Mouse (Mus musculus) heart, embryonic 16.5 days (tissue): Measurements from ENCODE around the gene Cd2. TPM values are rescaled to one million over a fixed set of nuclear protein-coding genes. Genes with fewer than 3 reads are reported as not detected.

Experiments
- ATAC-seq: fragments of 200-750 bp; cut with Nextera tagmentation; replicated peaks from 2 replicates; pipeline ENCODE4 v1.8.0; 2017; ENCODE audit warnings: moderate number of reproducible peaks; ENCODE audit not compliant: insufficient read depth, low FRiP score; ENCODE audit errors: extremely low read depth
- H3K27ac ChIP-seq: fragments of 300-500 bp; sonication (generic); 2 replicates; pipeline ENCODE4 v1.5.1; 2014; ENCODE audit warnings: mild to moderate bottlenecking, low read length, control low read depth, moderate library complexity
- H3K27me3 ChIP-seq: fragments of 300-500 bp; sonication (generic); 2 replicates; pipeline ENCODE4 v1.6.1; 2014; ENCODE audit warnings: low read length, mixed read lengths; ENCODE audit not compliant: control insufficient read depth, insufficient read depth
- H3K36me3 ChIP-seq: fragments of 300-500 bp; sonication (generic); 2 replicates; pipeline ENCODE4 v1.6.1; 2014; ENCODE audit not compliant: control insufficient read depth, insufficient read depth
- H3K4me1 ChIP-seq: fragments of 300-500 bp; sonication (generic); 2 replicates; pipeline ENCODE4 v1.6.1; 2014; ENCODE audit warnings: low read length, mixed read lengths; ENCODE audit not compliant: control insufficient read depth, insufficient read depth
- H3K4me2 ChIP-seq: fragments of 300-500 bp; sonication (generic); 2 replicates; pipeline ENCODE4 v1.6.1; 2014; ENCODE audit warnings: low read depth, mild to moderate bottlenecking, control low read depth, low read length
- H3K4me3 ChIP-seq: fragments of 300-500 bp; sonication (generic); 2 replicates; pipeline ENCODE4 v1.5.1; 2014; ENCODE audit warnings: mild to moderate bottlenecking, control low read depth, low read length
- H3K9ac ChIP-seq: fragments of 300-500 bp; sonication (generic); 2 replicates; pipeline ENCODE4 v1.6.1; 2014; ENCODE audit warnings: low read length, control low read depth
- H3K9me3 ChIP-seq: fragments of 300-500 bp; sonication (generic); replicated peaks from 2 replicates; pipeline ENCODE4 v1.6.1; 2016; ENCODE audit warnings: low read length; ENCODE audit not compliant: control insufficient read depth
- WGBS: fragments of 180-500 bp; shearing (Covaris S2); extraction: QIAGEN DNeasy Blood & Tissue Kit; methylation state at CpG from one replicate; pipeline ENCODE4 v1.1.7; 2014; 5-methylcytosine and 5-hydroxymethylcytosine counted together
- polyA plus RNA-seq: library from polyadenylated mRNA; unstranded; fragments of >200 nt; fragmentation: Nextera tagmentation; extraction: Ambion mirVana; gene quantifications from 2 replicates; pipeline ENCODE4 v1.2.1, GENCODE M21; 2015

Cd2 gene
- polyA plus RNA-seq, 1 experiment from 2014 or later, result 7.8 TPM

DNA sequence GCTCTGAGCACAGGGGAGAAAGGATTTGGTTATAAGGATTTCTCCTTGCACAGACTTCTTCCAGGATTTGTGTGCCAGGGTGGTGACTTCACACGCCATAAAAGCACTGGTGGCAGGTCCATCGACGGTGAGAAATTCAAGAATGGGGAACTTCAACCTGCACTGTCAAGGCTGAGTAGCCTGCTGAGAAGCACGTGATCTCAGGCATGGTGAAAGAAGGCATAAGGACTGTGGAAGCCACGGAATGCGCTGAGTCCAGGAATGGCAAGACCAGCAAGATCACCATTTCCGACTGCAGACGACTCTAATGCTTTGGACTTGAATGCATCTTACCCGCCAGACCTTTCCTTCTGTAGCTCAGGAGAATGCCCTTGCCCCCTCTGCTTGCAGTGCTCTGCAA is 23.2 kb upstream of the Cd2 start:
- Histone ChIP-seq H3K4me3 (no peak overlapping the region), H3K27me3 (no peaks in the 10 kb centered on the region), H3K27ac (no peak overlapping the region), H3K9me3 (no peaks in the 10 kb centered on the region), H3K4me2 (no peak overlapping the region), H3K4me1 (0 out of 2 replicates have a peak, but pooled peaks cover 3% of the 10 kb centered on the region), H3K36me3 (no peaks in the 10 kb centered on the region), H3K9ac (no peak overlapping the region)
- WGBS, result 30% methylated on average over 9 of the region's 9 CpGs
- ATAC-seq, result no peak

DNA sequence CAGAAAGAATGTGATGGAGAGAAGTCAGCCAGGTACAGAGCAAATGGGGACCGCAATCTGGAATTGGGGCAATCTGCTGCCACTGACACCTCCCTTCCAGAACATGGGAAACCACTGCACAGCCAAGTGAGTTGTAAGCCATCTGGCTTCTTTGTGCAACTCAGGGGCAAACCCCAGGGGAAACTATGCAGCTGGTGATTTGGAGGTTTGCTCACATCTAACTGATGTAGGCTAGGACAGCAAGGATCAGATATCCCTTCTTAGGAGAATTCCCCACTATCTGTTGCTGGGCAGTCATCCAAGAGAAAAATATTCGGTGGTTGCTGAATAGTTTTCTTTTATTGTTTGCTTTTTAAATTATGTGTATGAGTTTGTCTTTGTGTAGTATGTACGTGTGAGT is 21.9 kb upstream of the Cd2 start:
- Histone ChIP-seq H3K36me3 (no peaks in the 10 kb centered on the region), H3K4me3 (no peak overlapping the region), H3K9ac (no peak overlapping the region), H3K4me2 (no peak overlapping the region), H3K4me1 (0 out of 2 replicates have a peak, but pooled peaks cover 3% of the 10 kb centered on the region), H3K9me3 (no peaks in the 10 kb centered on the region), H3K27me3 (no peaks in the 10 kb centered on the region), H3K27ac (no peak overlapping the region)
- no peak for ATAC-seq
- 61% methylated on average over 3 of the region's 3 CpGs for WGBS

DNA sequence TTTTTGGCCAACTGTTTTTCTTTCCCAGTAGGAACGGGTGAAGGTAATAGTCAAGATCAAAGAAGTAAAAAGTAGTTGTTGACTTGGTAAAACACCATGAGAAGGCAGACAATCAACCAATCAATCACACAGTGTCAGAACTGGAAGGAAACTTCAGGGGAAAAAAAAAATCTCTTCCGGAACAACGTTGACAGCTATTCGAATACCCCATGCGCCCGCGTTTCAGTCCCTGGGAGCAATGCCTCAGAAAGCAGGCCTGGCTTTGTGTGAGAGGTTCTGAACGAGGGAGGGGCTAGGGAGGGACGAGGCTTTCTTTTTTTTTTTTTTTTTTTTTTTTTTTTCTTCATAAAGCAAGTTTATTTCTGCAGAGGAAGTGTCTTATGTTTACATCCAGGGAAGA is 18.4 kb upstream of the Cd2 start:
- no peak overlapping the region for H3K4me2 ChIP-seq
- H3K4me1 ChIP-seq, result peaks cover 5% of the 10 kb centered on the region; the same call in 1 of the 2 replicates
- H3K9ac ChIP-seq, result no peak overlapping the region
- no peak overlapping the region for H3K27ac ChIP-seq
- no peaks in the 10 kb centered on the region for H3K9me3 ChIP-seq
- no peaks in the 10 kb centered on the region for H3K36me3 ChIP-seq
- 61% methylated on average over 9 of the region's 9 CpGs for WGBS
- H3K4me3 ChIP-seq, result no peak overlapping the region
- no peak for ATAC-seq
- no peaks in the 10 kb centered on the region for H3K27me3 ChIP-seq

DNA sequence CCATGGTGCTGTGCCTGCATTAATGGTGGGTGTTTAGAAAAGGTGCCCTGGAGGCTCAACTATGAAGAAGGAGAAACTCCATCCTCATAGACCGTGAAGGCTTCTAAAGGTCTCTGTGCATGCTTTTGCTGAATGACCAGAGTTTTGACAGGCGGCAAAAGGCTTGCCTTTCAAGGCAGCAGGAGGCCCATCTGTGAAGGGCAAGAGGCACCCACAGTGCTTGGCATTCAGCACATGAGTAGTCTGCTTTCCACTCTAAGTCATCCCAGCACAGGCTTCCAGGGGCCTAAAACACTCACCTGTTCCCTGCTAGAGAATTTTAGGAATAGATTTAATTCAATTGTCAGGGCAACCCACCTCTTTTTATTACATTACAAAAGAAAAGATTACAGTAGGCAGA is 17.3 kb upstream of the Cd2 start:
- Histone ChIP-seq H3K4me2 (no peak overlapping the region), H3K4me1 (peaks cover 10% of the 10 kb centered on the region), H3K9ac (no peak overlapping the region), H3K9me3 (no peaks in the 10 kb centered on the region), H3K27me3 (no peaks in the 10 kb centered on the region), H3K27ac (no peak overlapping the region), H3K4me3 (no peak overlapping the region), H3K36me3 (no peaks in the 10 kb centered on the region)
- WGBS, result 84% methylated on average over 2 of the region's 2 CpGs
- ATAC-seq, result no peak

DNA sequence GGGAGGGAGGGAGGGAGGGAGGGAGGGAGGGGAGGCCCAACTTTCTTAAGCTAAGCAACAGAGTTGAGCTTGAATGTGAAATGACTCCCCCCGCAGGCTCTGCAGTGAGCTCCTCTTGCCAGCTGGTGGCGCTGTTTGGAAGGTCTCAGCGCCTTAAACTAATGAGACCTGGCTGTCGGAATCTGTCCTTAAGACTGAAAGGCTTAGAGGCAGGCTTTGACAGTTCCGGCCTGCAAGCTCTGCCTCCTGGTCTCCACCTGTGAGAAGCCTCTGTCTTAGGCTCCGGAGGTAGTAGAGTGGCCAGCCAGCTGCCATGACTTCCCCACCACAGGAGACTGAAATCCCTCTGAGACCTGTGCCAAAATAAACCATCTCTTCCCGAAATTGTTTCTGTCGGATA is 16.4 kb upstream of the Cd2 start:
- no peak for ATAC-seq
- no peak overlapping the region for H3K4me3 ChIP-seq

DNA sequence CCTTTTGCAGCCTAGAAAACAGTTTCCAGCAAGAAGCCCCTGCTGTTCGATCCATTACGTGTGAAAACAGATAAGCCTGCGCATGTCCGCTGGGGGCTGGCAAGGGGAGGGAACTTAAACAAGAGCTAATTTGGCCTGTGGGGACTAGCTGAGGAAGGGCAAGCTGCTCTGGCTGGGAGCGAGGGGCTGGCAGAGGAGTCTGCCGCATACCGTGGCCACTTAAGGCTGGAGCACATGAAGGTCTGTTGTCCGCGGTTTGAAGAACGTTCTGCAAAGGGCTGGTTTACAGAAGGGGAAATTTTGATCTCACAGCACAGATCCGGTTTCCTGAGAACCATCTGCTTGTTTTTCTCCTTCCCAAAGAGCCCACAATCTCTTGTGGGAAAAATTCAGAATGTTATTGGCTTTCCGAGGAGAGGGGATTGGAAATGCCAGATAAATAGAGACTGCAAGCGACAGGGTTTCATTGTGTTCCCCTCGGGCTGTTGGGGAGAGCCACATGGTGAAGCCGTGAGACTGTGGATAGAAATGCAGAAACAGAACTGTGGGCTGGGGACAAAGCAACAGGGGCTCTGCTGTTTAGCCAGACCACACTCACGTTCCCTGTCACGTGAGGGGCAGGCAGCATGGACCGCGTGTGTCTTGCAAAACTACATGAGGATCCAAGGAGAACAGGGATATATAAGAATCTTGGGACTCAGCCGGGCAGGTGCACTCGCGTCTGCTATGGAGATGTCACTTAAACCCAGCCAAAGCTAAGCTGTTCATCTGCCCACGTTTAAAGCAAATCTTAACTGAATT is 12.7 kb upstream of the Cd2 start:
- H3K4me1 ChIP-seq, result peaks cover 13% of the 10 kb centered on the region
- peak overlapping the region; percentile 42; the same call in 1 of the 2 replicates for H3K27ac ChIP-seq
- WGBS, result 17% methylated on average over 23 of the region's 23 CpGs
- H3K36me3 ChIP-seq, result no peaks in the 10 kb centered on the region
- H3K4me2 ChIP-seq, result peak overlapping the region; percentile 68
- H3K27me3 ChIP-seq, result no peaks in the 10 kb centered on the region
- no peaks in the 10 kb centered on the region for H3K9me3 ChIP-seq
- H3K4me3 ChIP-seq, result peak overlapping the region; percentile 40
- ATAC-seq, result no peak
- H3K9ac ChIP-seq, result peak overlapping the region; percentile 67

More for the DNA sequence above, 16.4 kb upstream of the Cd2 start:
- Histone ChIP-seq H3K27me3 (no peaks in the 10 kb centered on the region), H3K9ac (no peak overlapping the region), H3K4me1 (peaks cover 13% of the 10 kb centered on the region), H3K27ac (no peak overlapping the region), H3K9me3 (no peaks in the 10 kb centered on the region), H3K4me2 (no peak overlapping the region), H3K36me3 (no peaks in the 10 kb centered on the region)
- 17% methylated on average over 8 of the region's 8 CpGs for WGBS

DNA sequence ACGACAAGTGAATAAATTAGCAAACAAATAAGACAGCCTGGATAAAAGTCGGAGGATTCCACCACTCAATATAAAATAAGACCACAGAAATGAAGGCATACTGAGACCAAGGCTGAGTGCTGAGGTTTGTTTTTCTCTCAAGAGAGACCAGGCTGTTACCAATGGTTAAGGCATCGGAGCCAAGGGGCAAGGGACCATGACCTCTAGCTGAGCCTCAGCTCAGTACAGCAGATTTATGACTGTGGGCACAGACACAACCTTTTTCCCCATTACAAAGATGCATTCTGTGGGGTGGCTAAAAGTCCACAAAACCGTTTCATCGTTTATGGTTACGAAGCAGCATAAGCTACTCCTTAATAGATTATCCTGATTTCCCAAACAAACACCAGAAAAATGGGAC is 11.9 kb upstream of the Cd2 start:
- peak overlapping the region; percentile 40; the same call in 1 of the 2 replicates for H3K4me3 ChIP-seq
- no peaks in the 10 kb centered on the region for H3K27me3 ChIP-seq
- H3K36me3 ChIP-seq, result no peaks in the 10 kb centered on the region
- no peaks in the 10 kb centered on the region for H3K9me3 ChIP-seq
- no peak for ATAC-seq
- H3K9ac ChIP-seq, result peak overlapping the region; percentile 67; the same call in 1 of the 2 replicates
- H3K4me1 ChIP-seq, result peaks cover 15% of the 10 kb centered on the region
- peak overlapping the region; percentile 68 for H3K4me2 ChIP-seq
- 80% methylated on average over 6 of the region's 6 CpGs for WGBS
- no peak overlapping the region for H3K27ac ChIP-seq

DNA sequence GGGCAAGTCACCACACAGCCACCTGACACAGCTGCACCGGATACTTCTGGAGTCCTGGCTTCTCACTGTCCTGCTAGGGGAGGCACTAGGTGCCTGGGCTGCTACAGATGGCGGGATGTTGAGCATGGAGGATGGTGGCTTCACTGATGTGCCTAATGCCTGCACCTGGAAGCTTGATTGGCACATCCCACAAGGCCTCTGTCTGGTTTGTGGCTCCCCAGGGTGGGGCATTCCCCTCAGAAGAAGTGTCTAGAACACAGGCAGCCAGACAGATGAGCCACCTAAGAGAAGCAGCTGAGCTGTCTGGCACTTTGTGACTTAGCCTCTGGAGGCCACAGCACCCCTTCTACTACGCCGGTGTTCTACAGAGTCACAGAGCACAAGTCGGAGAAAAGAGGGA is 9.5 kb upstream of the Cd2 start:
- WGBS, result 83% methylated on average over 5 of the region's 5 CpGs
- H3K27ac ChIP-seq, result no peak overlapping the region; the same call in 1 of the 2 replicates

DNA sequence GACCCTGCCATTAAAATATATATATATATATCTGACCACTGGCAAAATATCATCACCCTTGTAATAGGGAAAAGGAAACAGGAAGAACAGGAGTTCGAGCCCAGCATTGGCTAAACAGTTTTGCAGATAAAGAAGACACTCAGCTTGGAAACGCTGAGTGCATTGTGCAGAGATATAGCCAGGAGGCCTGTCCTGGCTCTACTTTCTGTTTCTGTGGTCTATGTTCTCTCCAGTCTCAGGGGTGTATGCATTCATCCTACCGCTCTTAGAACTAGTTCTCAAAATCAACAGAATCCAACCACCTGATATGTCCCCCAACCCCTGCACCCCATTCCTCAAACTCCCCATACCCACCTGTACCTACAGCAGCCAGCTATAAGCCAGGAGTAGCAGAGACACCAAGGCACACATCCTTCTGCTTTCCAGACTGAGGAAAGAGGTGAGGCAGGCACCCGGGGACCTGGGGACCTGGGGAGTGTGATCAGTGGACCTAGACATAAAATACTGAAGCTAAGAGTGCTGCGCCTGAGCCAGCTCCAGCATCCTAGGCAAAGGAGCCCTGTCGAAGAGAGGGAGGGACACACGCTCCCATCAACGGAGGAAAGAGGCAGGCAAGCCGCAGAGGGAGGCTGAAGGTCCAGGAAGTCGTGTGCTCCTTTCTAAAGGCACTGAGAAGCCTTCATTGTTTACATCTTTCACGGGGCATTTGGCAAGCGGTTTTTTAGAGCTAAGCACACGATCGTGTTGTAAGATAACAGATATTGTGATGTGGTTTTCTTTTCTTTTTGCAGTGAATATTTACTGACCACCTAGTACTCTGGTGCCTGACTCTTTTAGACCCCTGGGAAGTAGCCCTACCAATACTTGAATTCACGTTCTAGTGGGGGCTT is 8.4 kb upstream of the Cd2 start:
- H3K4me2 ChIP-seq, result no peak overlapping the region
- H3K27me3 ChIP-seq, result no peaks in the 10 kb centered on the region
- H3K4me1 ChIP-seq, result peaks cover 13% of the 10 kb centered on the region
- H3K36me3 ChIP-seq, result no peaks in the 10 kb centered on the region
- no peak overlapping the region for H3K4me3 ChIP-seq
- H3K9ac ChIP-seq, result no peak overlapping the region
- H3K9me3 ChIP-seq, result no peaks in the 10 kb centered on the region
- no peak for ATAC-seq
- WGBS, result 51% methylated on average over 15 of the region's 15 CpGs
- peak overlapping the region; percentile 1; the same call in 1 of the 2 replicates for H3K27ac ChIP-seq

More for the DNA sequence above, 9.5 kb upstream of the Cd2 start:
- Histone ChIP-seq H3K36me3 (no peaks in the 10 kb centered on the region), H3K4me1 (peaks cover 13% of the 10 kb centered on the region), H3K27me3 (no peaks in the 10 kb centered on the region), H3K9ac (no peak overlapping the region), H3K4me2 (no peak overlapping the region), H3K9me3 (no peaks in the 10 kb centered on the region), H3K4me3 (no peak overlapping the region)
- peak; percentile 24 for ATAC-seq
